Mouse (Mus musculus): Measurements from ENCODE around the gene Pnrc1. TPM values are rescaled to one million over a fixed set of nuclear protein-coding genes. Genes with fewer than 3 reads are reported as not detected.

Pnrc1 gene
- total and polyA plus RNA-seq, 3 experiments, result 7.6 to 14.4 TPM; not detected in 1

- no peaks in the 10 kb centered on the region; a peak in 1 of 4 replicates for H3K36me3 ChIP-seq (ENCODE audit: control insufficient read depth in 1 of 2, insufficient read depth in 2 of 2, low read length in 2 of 2)
- H3K9me3 ChIP-seq (replicated peaks; ENCODE audit: insufficient read depth, low read length), result no peaks in the 10 kb centered on the region
- H3K4me3 ChIP-seq (ENCODE audit: control insufficient read depth in 1 of 2, insufficient read depth in 1 of 2, low read depth in 2 of 2, low read length in 2 of 2), result no peak overlapping the region
- no peak overlapping the region for H3K9ac ChIP-seq (ENCODE audit: control insufficient read depth, low read depth, low read length, poor library complexity, severe bottlenecking)
- no peak overlapping the region for H3K27ac ChIP-seq (ENCODE audit: control insufficient read depth, low read depth, low read length)
- H3K79me2 ChIP-seq (ENCODE audit: control insufficient read depth, insufficient read depth, low read length, poor library complexity), result no peaks in the 10 kb centered on the region
- no peak for DNase-seq (ENCODE audit: low read depth, low spot score)
- TF ChIP-seq SIN3A (IDR thresholded peaks at IDR 0.05; ENCODE audit: low read length) (no peak), MAFK (IDR thresholded peaks at IDR 0.05; ENCODE audit: borderline replicate concordance, low read depth, low read length) (no peak), KAT2A (conservative IDR thresholded peaks at IDR 0.05; ENCODE audit: low read depth, low read length) (no peak), MXI1 (IDR thresholded peaks at IDR 0.05; ENCODE audit: low read depth, low read length) (no peak), MAZ (IDR thresholded peaks at IDR 0.05; ENCODE audit: low read depth, low read length) (no peak), POLR2A (IDR thresholded peaks at IDR 0.05; ENCODE audit: control insufficient read depth in 1 of 2, insufficient read depth in 1 of 2, low read depth in 1 of 2, low read length in 2 of 2, poor library complexity in 1 of 2) (no peak), ZNF384 (IDR thresholded peaks at IDR 0.05; ENCODE audit: low read depth, low read length) (no peak), ZC3H11A (IDR thresholded peaks at IDR 0.05; ENCODE audit: low read depth, low read length) (no peak), ZMIZ1 (IDR thresholded peaks at IDR 0.05; ENCODE audit: low read depth, low read length) (no peak), POLR2AphosphoS5 (IDR thresholded peaks at IDR 0.05; ENCODE audit: borderline replicate concordance, low read depth, low read length) (no peak), ELF1 (IDR thresholded peaks at IDR 0.05; ENCODE audit: low read depth, low read length) (no peak), ZKSCAN1 (IDR thresholded peaks at IDR 0.05; ENCODE audit: low read depth, low read length) (no peak), TBP (IDR thresholded peaks at IDR 0.05; ENCODE audit: low read depth, low read length) (no peak), SMC3 (IDR thresholded peaks at IDR 0.05; ENCODE audit: low read depth, low read length) (no peak), BHLHE40 (IDR thresholded peaks at IDR 0.05; ENCODE audit: borderline replicate concordance, low read depth, low read length) (no peak), HCFC1 (IDR thresholded peaks at IDR 0.05; ENCODE audit: low read depth, low read length) (no peak), MEF2A (IDR thresholded peaks at IDR 0.05; ENCODE audit: extremely low read depth, insufficient replicate concordance, low read depth, low read length, poor library complexity, severe bottlenecking) (no peak), NRF1 (IDR thresholded peaks at IDR 0.05; ENCODE audit: insufficient read depth, low read depth, low read length, poor library complexity, severe bottlenecking) (no peak)
- H3K4me1 ChIP-seq (ENCODE audit: control insufficient read depth in 1 of 2, insufficient read depth in 2 of 2, low read length in 2 of 2), result 0 out of 4 replicates have a peak, but pooled peaks cover 0 to 2% of the 10 kb centered on the region in 2 experiments
- H3K27me3 ChIP-seq (ENCODE audit: control insufficient read depth in 1 of 2, insufficient read depth in 2 of 2, low read length in 2 of 2), result peaks cover 0 to 6% of the 10 kb centered on the region in 2 experiments; a peak in 3 of 4 replicates
Measured at GRCm38 (mm10) chr4:33257263-33257964, 32.5 kb downstream of the Pnrc1 start.

- no peak overlapping the region for H3K9ac ChIP-seq (ENCODE audit: control insufficient read depth, low read depth, low read length, poor library complexity, severe bottlenecking)
- no peak overlapping the region for H3K27ac ChIP-seq (ENCODE audit: control insufficient read depth, low read depth, low read length)
- H3K9me3 ChIP-seq (replicated peaks; ENCODE audit: insufficient read depth, low read length), result no peaks in the 10 kb centered on the region
- no peak for DNase-seq (ENCODE audit: low read depth, low spot score)
- no peak overlapping the region for H3K4me3 ChIP-seq (ENCODE audit: control insufficient read depth in 1 of 2, insufficient read depth in 1 of 2, low read depth in 2 of 2, low read length in 2 of 2)
- TF ChIP-seq POLR2AphosphoS2 (IDR thresholded peaks at IDR 0.05; ENCODE audit: low read length) (no peak), POLR2AphosphoS5 (IDR thresholded peaks at IDR 0.05; ENCODE audit: borderline replicate concordance, low read depth, low read length) (no peak), EP300 (IDR thresholded peaks at IDR 0.05; ENCODE audit: low read depth in 1 of 2, low read length in 2 of 2) (no peak), GATA1 (IDR thresholded peaks at IDR 0.05; ENCODE audit: low read depth, low read length) (no peak), TBP (IDR thresholded peaks at IDR 0.05; ENCODE audit: low read depth, low read length) (no peak), USF2 (IDR thresholded peaks at IDR 0.05; ENCODE audit: borderline replicate concordance in 1 of 2, insufficient read depth in 1 of 2, low read depth in 1 of 2, low read length in 2 of 2) (no peak), USF1 (IDR thresholded peaks at IDR 0.05; ENCODE audit: low read depth, low read length) (no peak), RAD21 (IDR thresholded peaks at IDR 0.05; ENCODE audit: low read depth, low read length) (no peak), MAFK (IDR thresholded peaks at IDR 0.05; ENCODE audit: borderline replicate concordance, low read depth, low read length) (no peak), ZC3H11A (IDR thresholded peaks at IDR 0.05; ENCODE audit: low read depth, low read length) (no peak), ZKSCAN1 (IDR thresholded peaks at IDR 0.05; ENCODE audit: low read depth, low read length) (no peak), NRF1 (IDR thresholded peaks at IDR 0.05; ENCODE audit: insufficient read depth, low read depth, low read length, poor library complexity, severe bottlenecking) (no peak), MAZ (IDR thresholded peaks at IDR 0.05; ENCODE audit: low read depth, low read length) (no peak), TAL1 (IDR thresholded peaks at IDR 0.05; ENCODE audit: low read length) (no peak), CHD1 (IDR thresholded peaks at IDR 0.05; ENCODE audit: low read depth, low read length) (no peak), MYB (IDR thresholded peaks at IDR 0.05; ENCODE audit: low read depth, low read length) (no peak), MYC (IDR thresholded peaks at IDR 0.05; ENCODE audit: low read depth, low read length) (no peak), E2F4 (IDR thresholded peaks at IDR 0.05; ENCODE audit: borderline replicate concordance, low read depth, low read length) (no peak)
- peaks cover 0 to 6% of the 10 kb centered on the region in 2 experiments; a peak in 3 of 4 replicates for H3K27me3 ChIP-seq (ENCODE audit: control insufficient read depth in 1 of 2, insufficient read depth in 2 of 2, low read length in 2 of 2)
- no peaks in the 10 kb centered on the region; a peak in 1 of 4 replicates for H3K36me3 ChIP-seq (ENCODE audit: control insufficient read depth in 1 of 2, insufficient read depth in 2 of 2, low read length in 2 of 2)
- peaks cover 0 to 5% of the 10 kb centered on the region in 2 experiments; a peak in 1 of 4 replicates for H3K4me1 ChIP-seq (ENCODE audit: control insufficient read depth in 1 of 2, insufficient read depth in 2 of 2, low read length in 2 of 2)
- H3K79me2 ChIP-seq (ENCODE audit: control insufficient read depth, insufficient read depth, low read length, poor library complexity), result no peaks in the 10 kb centered on the region
Measured at GRCm38 (mm10) chr4:33254706-33255105, 35.3 kb downstream of the Pnrc1 start.

Data from MEL (cell line).